Mouse (Mus musculus) lung, adult 2 months (tissue): Measurements from ENCODE around the gene Atp1a3. TPM values are rescaled to one million over a fixed set of nuclear protein-coding genes. Genes with fewer than 3 reads are reported as not detected.

Experiments
- DNase-seq: peaks from one replicate; pipeline ENCODE4 v3.0.0; 2022
- H3K4me1 ChIP-seq: fragments of 200-500 bp; 2 replicates; pipeline ENCODE4 v1.6.1; 2011; ENCODE audit warnings: low read length; ENCODE audit not compliant: control insufficient read depth, insufficient read depth
- H3K4me3 ChIP-seq: fragments of 200-500 bp; replicated peaks from 2 replicates; pipeline ENCODE3; 2011; ENCODE audit warnings: low read depth, mild to moderate bottlenecking, control low read depth, low read length; ENCODE audit errors: extremely low read depth
- CTCF ChIP-seq: fragments of 200-500 bp; IDR thresholded peaks from 2 replicates; pipeline ENCODE4 v1.5.1; 2011; ENCODE audit warnings: mild to moderate bottlenecking, low read length, control low read depth; ENCODE audit not compliant: insufficient read depth
- POLR2A ChIP-seq: fragments of 200-500 bp; IDR thresholded peaks from 2 replicates; pipeline ENCODE4 v1.6.1; 2011; ENCODE audit warnings: low read depth, mild to moderate bottlenecking, control low read depth, low read length, borderline replicate concordance; ENCODE audit errors: extremely low read depth
- WGBS: fragments of 180-500 bp; shearing (Covaris S2); methylation state at CpG from one replicate; pipeline ENCODE4 v1.1.7; 2018; 5-methylcytosine and 5-hydroxymethylcytosine counted together
- polyA plus RNA-seq: library from polyadenylated mRNA; depleted of rRNA; stranded (reverse); fragments of >200 nt; gene quantifications from 2 replicates; pipeline ENCODE4 v1.2.3, GENCODE M21; 2012

The Atp1a3 gene
- polyA plus RNA-seq, 1 experiment, result 7.1 TPM

DNA sequence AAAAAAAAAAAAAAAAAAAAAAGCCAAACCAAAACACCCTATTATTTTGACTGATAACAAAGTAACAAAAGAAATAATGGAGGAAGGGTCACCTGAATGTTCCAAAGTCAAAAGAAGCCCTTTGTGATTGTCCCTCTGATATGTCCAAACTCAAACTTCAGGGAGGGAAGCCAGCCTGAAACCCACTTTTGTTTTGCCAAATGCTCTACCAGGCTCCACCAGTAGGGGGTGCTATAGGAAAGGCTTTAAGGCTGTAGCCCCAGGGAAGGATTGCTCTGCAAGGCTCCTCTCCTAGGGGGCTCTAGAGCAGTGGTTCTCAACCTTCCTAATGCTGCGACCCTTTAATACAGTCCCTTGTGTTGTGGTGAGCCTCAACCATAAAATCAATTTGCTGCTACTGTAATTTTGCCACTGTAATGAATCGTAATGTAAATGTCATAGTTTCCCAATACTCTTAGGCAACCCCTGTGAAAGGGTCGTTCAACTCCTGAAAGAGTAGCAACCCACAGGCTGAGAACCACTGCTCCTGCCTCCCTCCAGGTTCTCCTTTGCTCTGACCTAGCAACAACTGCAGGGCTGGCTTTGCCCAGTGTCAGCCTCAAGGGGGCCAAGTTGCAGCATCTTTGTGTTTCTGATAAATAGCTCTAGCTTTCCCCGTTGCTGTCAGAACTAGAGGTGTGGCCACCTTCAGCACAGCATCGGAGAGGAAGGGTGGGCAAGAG is 24.4 kb upstream of the Atp1a3 start:
- 33% methylated on average over 5 of the region's 5 CpGs for WGBS
- peak; percentile 69 for DNase-seq
- no peak overlapping the region for H3K4me3 ChIP-seq
- TF ChIP-seq POLR2A, result no peak
- TF ChIP-seq CTCF, result peak; percentile 71
- H3K4me1 ChIP-seq, result no peaks in the 10 kb centered on the region

DNA sequence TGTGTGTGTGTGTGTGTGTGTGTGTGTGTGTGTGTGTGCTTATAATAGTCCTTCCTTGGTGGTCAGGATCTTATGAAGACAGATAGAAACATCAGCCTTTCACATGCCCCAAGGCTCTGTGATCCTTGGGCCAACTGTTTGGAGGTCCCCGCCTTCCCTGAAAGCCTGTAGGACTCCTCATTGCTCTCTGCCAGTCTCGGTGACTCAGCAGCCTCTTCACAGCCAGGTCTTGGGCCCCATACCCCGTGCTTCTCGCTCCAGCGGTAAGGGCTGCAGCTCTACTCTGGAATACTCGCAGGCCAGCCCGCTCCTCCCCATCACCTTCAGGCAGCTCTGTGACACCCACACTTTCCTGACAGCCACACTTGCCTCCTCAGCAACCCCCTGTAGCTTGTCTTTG is 20.7 kb upstream of the Atp1a3 start:
- TF ChIP-seq POLR2A (no peak), CTCF (no peak)
- WGBS, result 42% methylated on average over 7 of the region's 7 CpGs
- H3K4me1 ChIP-seq, result no peaks in the 10 kb centered on the region
- H3K4me3 ChIP-seq, result no peak overlapping the region
- no peak for DNase-seq

DNA sequence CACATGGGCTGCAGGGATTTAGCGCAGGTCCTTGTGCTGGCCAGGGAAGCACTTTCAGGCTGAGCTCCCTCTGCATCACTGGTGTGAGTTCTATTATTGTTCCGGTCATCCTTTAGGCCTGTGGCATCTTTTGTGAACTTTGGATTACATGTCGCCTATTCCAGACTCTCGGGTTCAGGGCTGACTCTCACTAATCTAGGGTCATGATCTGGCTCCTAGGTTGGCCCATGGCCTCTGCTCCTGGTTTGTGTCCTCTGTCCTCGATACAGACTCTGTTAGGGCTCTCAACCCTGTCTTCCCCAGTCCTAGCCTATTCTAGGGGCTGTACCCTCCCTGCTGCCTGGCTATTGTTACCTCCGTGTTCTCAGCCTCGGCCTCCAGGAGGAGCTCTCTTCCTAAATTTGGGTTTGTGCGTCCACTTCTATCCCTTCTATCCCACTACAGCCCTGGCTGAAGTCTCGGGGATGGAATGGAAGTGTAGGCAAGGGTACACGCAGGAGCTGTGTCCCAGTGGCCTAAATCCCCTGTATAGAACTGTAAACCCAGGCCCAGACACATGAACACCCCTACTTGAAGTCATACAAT is 20.2 kb upstream of the Atp1a3 start:
- Histone ChIP-seq H3K4me1 (no peaks in the 10 kb centered on the region), H3K4me3 (no peak overlapping the region)
- 62% methylated on average over 10 of the region's 10 CpGs for WGBS
- peak; percentile 3; the same call in 1 of the 2 replicates for TF ChIP-seq CTCF
- no peak for TF ChIP-seq POLR2A
- DNase-seq, result peak; percentile 17

DNA sequence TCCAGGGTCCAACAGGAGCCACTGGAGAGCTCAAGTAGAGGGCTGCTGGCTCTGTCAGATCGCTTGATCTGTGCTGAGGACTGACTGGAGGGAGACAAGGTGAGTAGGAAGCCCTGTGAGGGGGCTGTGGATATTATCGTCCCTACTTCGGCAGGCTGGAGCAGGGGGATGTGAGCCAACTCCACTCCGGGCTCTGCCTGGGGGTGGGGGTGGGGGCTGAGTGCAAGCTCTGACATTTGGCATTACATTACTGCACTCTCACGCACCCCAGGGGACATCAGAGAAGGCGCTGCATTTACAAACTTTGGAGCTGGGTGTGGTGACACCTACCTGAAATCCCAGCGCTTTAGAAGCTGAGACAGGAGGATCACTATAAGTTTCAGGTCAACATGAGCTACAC is 5.8 kb upstream of the Atp1a3 start:
- Histone ChIP-seq H3K4me3 (no peak overlapping the region), H3K4me1 (no peaks in the 10 kb centered on the region)
- WGBS, result 72% methylated on average over 7 of the region's 7 CpGs
- TF ChIP-seq CTCF (no peak), POLR2A (no peak)
- DNase-seq, result no peak

DNA sequence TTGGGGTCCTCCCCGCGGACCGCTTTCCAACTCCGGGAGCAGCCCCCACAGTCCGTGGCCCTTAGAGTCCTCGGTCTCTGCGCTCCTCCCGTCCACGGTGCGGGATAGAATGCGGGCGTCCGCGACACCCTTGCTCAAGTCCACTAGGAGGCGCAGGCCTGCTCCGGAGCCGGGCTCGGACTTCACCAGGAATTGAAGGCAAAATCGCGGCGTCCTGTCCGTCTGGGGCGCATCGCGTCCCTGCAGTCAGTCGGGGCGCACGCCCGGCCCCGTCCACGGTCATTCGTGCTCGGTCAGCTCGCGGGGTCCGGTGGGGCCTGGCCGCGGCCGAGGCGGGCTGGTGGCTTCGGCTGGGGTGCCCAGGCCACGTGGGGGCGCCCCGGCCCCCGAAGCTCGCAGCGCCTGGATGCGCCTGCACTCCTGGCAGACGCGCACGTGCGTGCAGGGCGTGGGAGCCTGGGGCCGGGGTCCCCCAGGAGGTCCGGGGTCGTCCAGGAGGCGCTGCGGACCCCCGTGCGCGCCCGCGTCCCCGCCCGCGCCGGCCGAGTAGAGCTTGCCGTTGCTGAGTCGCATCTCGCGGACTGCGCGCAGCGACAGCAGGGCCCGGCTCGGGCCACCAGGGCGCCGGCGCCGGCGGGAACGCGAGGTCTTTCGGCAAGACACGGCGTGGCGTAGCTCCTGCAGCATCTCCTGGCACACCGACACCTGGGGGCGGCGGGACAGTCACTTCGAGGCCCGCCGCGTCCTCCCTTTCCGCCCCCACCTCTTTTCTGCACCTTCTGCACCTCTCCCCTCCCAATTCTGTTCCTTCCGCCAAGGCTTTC is 4.5 kb upstream of the Atp1a3 start:
- H3K4me3 ChIP-seq, result no peak overlapping the region
- 4% methylated on average over 96 of the region's 97 CpGs for WGBS
- DNase-seq, result peak; percentile 21
- no peak for TF ChIP-seq POLR2A
- TF ChIP-seq CTCF, result peak; percentile 17; the same call in 1 of the 2 replicates
- H3K4me1 ChIP-seq, result no peaks in the 10 kb centered on the region

DNA sequence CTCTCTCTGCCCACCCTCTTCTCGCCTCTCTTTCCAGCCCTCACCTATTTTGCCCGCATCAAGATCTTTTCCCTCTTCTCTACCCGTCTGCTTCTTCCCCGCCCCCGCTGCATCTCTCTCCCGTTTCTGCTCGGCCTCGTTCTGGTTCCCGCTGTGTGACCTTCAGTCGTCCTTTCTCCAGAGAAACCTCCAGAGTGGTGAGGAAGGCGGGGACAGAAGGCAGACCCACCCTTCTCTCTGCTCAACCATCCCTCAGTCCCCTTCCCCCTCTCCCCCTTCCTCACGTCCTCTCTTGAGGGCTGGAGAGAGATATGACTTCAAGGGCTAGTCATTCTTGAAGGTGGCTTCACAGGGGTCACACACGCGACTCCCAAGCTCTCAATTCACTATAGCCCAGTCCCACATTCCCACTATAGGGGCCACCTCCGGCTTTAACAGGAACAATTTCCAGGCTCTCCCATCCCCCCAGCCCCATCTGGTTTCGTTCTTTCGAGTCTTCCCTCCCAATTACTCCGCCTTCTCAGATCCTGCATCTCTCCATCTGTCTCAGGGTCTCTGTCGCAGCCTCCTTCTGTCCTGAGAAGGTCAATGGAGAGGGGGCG is 3.4 kb upstream of the Atp1a3 start:
- no peak for DNase-seq
- no peak overlapping the region for H3K4me3 ChIP-seq
- WGBS, result 14% methylated on average over 20 of the region's 20 CpGs

DNA sequence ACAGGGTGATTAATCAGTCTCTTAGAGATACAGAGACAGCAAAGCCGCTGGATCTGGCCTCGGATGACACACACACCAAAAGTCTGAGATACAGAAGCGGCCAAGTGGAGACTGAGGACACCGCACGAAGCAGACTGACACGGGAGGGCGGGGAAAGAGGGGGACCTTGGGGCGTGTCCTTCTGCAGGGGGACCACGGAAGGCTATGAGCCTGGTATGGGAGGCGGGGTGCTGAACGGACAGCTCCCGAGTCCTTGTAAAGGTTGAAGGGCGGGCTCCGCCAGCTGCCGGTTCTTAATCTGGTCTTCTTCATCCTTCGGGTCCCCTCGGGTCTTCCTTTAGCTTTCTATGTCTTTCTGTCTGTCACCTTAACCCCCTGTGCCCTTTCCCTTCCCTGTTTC is 2.9 kb upstream of the Atp1a3 start:
- WGBS, result 1% methylated on average over 17 of the region's 17 CpGs
- no peak for TF ChIP-seq POLR2A
- no peak for TF ChIP-seq CTCF
- Histone ChIP-seq H3K4me3 (no peak overlapping the region), H3K4me1 (no peaks in the 10 kb centered on the region)
- peak; percentile 27 for DNase-seq

More for the DNA sequence above, 3.4 kb upstream of the Atp1a3 start:
- TF ChIP-seq POLR2A, result no peak
- TF ChIP-seq CTCF, result no peak
- H3K4me1 ChIP-seq, result no peaks in the 10 kb centered on the region

DNA sequence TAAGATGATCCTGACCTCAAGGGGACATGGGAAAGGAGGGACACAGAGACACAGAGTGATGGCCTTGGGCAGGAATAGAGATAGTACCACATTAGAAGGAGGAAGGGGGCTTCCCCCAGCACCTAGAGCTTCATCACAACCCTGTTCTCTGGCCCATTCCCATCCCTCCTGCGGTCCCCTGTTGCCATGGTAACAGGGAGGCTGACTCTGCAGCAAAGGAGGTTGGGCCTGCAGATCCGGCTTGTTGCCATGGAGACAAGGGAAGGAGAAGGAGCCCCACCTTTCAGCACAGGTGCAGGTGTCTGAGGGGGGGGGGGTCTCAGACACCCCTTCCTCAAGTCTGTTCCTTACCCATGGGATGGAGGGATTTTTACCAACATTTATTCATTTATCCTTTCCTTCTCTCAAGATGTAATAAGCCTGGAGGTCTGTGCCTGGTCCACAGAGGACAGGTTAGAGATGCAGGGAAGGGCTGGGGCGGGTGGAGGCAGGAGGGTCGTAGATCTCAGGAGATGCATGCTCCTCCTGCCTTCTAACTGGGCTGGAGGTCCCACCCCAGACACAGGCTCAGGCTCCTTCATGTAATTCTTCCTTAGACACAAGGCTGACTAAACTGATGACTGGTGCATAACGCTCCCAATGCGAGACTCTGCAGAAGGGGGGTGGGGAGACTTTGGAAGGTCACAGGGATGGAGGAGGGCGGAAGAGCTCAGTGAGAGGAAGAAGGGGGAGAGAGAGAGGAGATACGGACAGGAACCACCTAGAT is 2.0 kb upstream of the Atp1a3 start:
- TF ChIP-seq POLR2A (no peak), CTCF (no peak)
- H3K4me3 ChIP-seq, result no peak overlapping the region
- DNase-seq, result no peak
- H3K4me1 ChIP-seq, result no peaks in the 10 kb centered on the region
- 33% methylated on average over 8 of the region's 8 CpGs for WGBS
